Mouse (Mus musculus): ENCODE measurements around the gene Gm39115. TPM values are rescaled to one million over a fixed set of nuclear protein-coding genes. Genes with fewer than 3 reads are reported as not detected.
A peak's percentile ranks its signal among the peaks of the same experiment; 100 is the strongest.
"Not testable (repeated sequence)": the region's sequence is repeated elsewhere in the genome, so short reads cannot be mapped to it uniquely, and the experiment has no call there.

Gm39115 gene
- not detected for polyA plus RNA-seq (2017; shearing (Covaris generic))

DNA sequence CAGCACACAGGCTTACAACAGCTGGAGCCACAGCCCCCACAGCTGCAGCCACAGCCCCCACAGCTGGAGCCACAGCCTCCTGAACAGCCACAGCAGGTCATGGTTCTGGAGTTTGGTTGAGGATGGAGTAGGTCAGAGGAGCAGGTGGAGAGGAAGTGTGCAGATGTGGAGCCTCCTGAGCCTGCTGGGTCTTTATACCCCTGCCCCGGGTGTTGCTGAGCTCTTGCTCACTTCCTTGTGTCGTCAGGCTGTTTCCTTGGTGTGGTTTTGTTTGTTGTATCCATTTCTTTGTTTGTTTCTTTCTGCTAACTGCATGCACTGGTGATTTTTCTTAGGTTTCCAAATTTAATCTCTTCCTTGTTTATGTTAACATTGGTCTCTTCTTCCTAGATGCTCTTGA is at the start of gene Gm39115:
Gene Gm39115, minus strand, starts transcription at position 101 of the 400 bp plus-strand sequence.
- ATAC-seq: not testable (repeated sequence)

GRCm38 (mm10) chr7:142181021-142181420 is 45.2 kb upstream of the Gm39115 start:
- ATAC-seq: no peak

DNA sequence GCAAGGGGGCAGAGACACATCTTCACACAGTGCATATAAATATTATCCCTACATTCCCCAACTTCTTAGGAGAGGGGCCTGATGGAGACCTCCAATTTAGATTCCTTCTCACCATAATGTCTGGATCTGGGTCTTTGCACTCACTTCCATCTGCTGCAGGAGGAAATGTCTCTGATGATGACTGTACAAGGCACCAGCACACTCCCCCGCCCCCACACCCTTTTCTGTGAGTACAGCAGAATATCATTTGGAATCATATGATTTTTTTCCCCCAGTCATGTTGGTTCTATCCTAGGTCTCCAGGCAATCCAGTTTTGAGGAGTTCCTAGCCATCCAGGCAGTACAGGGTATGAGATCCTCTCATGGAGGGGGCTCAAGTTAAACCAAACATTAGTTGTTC is 42.9 kb upstream of the Gm39115 start:
- no peak for ATAC-seq

DNA sequence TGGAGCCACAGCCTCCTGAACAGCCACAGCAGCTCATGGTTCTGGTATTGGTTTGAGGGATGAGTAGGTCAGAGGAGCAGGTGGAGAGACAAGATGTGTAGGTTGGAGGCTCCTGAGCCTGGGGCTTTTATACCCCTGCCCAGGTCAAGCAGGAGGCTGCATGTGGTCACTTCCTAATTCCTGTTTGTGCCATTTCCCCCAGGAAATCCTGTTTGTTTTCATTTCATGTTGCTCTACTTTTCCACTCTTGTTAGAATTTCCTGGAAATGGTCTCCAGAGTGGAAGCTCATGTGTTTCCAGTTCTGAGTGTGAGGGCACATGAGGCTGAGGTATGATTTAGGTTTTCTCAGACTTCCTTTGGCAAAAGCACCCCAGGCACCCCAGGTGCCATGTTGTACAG is 40.1 kb upstream of the Gm39115 start, which contains the start of gene Krtap5-2:
Gene Krtap5-2, minus strand, starts transcription at position 101 of the 400 bp plus-strand sequence.
- ATAC-seq: not testable (repeated sequence)

- no peak for ATAC-seq
These were observed 34.0 kb upstream of the Gm39115 start for GRCm38 (mm10) chr7:142169836-142170235.

GRCm38 (mm10) chr7:142165639-142166038 is 29.8 kb upstream of the Gm39115 start, which contains the start of gene Gm4553:
Gene Gm4553, minus strand, starts transcription at chr7:142165739.
- ATAC-seq: not testable (repeated sequence)

GRCm38 (mm10) chr7:142159366-142159765 is 23.5 kb upstream of the Gm39115 start:
- no peak for ATAC-seq

DNA sequence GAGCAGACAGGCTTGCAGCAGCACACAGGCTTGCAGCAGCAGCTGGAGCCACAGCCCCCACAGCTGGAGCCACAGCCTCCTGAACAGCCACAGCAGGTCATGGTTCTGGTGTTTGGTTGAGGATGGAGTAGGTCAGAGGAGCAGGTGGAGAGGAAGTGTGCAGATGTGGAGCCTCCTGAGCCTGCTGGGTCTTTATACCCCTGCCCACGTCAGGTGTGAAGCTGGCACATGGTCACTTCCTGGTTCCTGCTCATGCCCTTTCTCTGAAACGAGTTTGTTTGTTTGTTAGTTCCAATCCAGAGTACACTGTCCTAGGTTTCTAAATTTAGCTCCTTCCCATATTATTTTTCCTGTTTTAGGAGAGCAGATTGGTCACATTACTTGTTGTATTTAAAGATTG is 21.2 kb upstream of the Gm39115 start, which contains the start of gene Gm29735:
Gene Gm29735, minus strand, starts transcription at position 101 of the 400 bp plus-strand sequence.
- not testable (repeated sequence) for ATAC-seq

DNA sequence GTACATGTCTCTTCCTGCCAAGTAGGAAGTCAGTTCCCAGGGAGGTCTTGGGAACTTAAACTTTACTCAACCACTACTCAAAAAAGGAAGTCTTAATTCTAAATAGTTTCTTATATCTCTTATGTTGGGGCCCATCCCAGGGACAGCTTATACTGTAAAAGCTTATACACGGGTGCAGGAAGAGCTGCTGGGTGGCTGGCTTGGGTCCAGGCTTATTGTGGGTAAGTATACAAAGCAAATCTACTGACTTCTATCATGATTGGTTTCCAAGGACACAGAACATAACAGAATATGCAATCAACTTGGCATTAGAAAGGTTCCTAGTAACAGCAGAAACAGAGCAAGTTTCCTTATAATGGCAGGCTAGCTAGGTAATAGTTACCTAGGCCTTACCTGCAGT is 19.5 kb upstream of the Gm39115 start:
- ATAC-seq: no peak

DNA sequence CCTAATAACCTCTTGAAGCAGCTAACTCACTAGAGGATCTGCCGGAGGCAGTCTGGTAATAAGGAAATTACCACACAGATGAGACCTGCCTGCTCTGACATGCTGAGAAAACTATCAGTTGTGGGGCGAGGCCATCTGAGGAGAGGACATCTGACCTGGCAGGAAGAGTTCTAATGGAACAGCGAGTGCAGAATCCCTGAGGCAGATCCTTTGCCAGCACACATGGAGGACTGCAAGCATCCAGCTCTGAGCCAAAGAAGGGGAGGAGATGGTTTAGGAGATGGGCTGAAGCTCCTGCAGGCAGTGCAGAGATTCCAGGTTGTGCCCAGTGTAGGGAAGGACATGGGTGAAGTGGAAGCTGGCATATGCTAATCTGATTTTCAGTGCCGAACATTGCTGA is 16.4 kb upstream of the Gm39115 start:
- ATAC-seq: no peak

GRCm38 (mm10) chr7:142148633-142149032 is 12.8 kb upstream of the Gm39115 start:
- ATAC-seq: no peak

DNA sequence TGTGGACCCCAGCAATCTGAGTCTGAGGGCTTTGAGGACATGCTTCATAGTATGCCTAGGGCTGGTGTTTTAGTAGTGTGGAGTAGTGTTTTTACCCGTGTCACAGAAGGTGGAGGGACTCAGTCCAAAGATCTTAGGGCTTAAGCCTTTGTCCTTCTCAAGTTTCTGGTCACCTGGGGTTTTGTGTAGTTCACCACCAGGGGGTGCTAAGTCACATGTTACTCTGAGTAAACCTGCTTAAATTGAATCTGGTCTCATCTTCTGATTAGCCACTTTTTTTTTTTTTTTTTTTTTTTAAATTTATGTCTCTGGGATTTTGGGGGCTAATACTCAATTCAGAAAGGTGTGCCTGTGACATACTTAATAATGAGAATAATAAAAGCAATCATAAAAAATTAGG is 10.2 kb upstream of the Gm39115 start:
- no peak for ATAC-seq

GRCm38 (mm10) chr7:142145413-142145940 is 9.6 kb upstream of the Gm39115 start:
- no peak for ATAC-seq

DNA sequence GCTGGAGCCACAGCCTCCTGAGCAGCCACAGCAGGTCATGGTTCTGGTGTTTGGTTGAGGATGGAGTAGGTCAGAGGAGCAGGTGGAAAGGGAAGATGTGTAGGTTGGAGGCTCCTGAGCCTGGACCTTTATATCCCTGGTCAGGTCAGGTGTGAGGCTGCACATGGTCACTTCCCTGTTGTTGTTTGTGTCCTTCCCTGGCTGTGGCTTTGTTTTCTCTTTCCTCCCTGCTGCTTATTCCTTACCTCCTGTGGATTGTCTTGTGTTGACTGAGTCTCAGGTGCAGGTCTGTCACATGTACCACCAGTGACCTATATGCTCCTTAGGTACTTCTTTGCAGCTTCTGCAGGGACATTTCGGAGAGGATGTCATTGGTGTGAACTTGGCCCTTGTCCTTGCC is 8.7 kb upstream of the Gm39115 start, which contains the start of gene Gm45337:
Gene Gm45337, minus strand, starts transcription at position 101 of the 400 bp plus-strand sequence.
- ATAC-seq: no peak

GRCm38 (mm10) chr7:142143506-142144010 is 7.7 kb upstream of the Gm39115 start:
- ATAC-seq: not testable (repeated sequence)

DNA sequence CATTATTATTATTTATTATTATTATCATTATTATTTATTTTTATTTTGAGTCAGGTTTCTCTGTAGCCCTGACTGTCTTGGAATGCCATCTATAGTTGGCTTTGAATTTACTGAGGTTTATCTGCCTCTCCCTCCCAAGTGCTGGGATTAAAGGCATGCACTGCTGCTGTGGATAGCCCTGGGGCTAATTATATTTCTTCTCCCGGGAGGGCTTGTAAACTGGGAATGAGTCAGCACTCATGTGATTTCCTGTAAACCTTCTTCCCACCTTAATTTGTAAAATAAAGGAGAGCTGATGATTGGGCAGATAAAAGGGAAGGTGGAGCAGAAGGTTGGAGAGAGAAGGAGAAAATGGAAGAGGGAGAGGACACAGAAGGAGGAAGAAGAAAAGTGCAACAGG is 4.9 kb upstream of the Gm39115 start:
- ATAC-seq: no peak

DNA sequence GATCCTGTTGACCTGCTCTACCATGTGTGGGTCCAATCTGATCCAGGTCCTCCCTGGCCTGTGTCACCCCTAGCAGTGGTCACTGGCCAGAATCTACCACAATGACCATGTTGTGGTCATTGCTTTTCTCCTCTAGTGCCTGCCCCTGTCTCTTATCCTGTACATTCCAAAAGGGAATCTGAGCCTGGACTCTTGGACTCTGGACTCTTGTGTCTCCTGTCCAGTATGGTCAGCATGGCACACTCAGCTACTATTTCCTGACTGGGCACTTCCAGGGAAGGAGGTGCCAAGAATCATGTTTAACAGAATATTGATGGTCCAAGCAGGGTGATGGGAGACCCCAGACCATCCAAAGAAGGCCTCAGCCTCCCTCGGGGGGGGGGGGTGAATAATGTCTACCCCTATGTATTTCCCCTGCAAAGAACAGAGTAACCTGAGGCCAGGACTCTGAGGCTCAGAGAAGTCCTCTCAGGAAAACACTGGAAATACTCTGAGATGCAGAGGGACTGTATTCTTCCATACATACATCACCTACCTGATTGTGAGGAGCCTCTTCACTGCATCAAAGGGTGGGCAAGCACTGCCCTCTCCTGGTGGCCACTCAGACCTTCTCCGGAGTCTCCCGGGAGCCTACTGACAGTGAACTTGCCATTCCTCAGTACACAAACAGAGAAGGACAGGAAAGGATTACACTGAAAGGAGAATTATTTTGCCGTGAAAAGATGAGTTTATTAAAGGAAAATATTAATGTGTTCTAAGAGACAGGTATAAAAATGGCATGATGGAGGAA is 1.4 kb downstream of the Gm39115 start:
- ATAC-seq: no peak

- ATAC-seq: no peak
These were observed 7.0 kb downstream of the Gm39115 start for GRCm38 (mm10) chr7:142128843-142129242.

DNA sequence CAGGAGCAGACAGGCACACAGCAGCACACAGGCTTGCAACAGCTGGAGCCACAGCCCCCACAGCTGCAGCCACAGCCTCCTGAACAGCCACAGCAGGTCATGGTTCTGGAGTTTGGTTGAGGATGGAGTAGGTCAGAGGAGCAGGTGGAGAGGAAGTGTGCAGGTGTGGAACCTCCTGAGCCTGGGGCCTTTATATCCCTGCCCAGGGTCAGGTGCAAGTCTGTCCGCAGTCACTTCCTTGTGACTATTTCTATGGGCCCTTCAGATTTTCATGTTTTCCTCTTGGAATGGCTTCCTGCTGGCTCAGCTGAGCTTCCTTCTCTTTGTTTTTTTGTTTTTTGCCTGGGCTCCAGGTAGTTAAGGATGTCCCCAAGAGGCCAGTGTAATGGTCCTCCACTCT is 15.2 kb downstream of the Gm39115 start, which contains the start of gene Gm45618:
Gene Gm45618, minus strand, starts transcription at position 101 of the 400 bp plus-strand sequence.
- not testable (repeated sequence) for ATAC-seq

GRCm38 (mm10) chr7:142119632-142120031 is 16.2 kb downstream of the Gm39115 start:
- no peak for ATAC-seq

DNA sequence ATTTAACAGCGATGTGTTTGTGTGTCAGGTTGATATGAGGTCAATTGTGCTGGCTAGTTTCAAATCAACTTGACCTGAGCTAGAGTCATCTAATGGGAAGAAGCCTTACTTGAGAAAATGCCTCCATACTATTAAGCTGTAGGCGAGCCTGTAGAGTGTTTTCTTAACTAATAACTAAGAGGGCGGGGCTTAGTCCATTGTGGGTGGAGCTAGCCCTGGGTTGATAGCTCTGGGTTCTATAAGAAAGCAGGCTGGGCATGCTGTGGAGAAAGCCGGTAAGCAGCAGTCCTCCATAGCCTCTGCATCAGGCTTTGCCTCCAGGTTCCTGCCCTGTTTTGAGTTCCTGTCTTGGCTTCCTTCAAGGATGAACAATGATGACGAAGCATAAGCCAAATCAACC is 31.1 kb downstream of the Gm39115 start:
- no peak for ATAC-seq

DNA sequence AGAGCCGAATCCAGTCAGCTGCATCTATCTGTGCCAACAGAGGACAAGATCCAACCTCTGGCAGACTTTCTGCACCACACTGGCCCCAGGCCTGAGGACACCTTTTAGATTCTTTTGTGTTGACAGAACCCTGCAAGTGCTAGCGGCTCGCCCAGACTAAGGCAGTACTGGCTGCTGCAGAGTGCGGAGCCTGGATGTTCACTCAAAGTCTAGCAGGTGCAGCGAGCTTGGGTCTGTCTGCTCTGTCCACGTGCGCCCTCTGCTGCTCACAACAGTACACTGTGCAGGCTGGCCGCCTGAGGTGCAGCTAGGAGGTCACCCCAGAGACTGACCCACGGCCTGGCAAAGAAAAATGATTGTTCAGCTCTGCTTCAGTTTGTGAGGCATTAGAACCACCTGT is 38.1 kb downstream of the Gm39115 start:
- ATAC-seq: peak; percentile 38

- no peak for ATAC-seq
These were observed 39.1 kb downstream of the Gm39115 start for GRCm38 (mm10) chr7:142096701-142097100.

Measured in activated CD4-positive, CD25-positive, alpha-beta regulatory T cell, adult 4 months (primary cell).